Mouse (Mus musculus): ENCODE data around the gene Ogfod3.

Gene Ogfod3

GRCm38 (mm10) chr11:121204161-121205006 lies at the start of gene Ogfod3, which contains the start of gene Hexdc:
TSS of gene Ogfod3 (minus strand) at chr11:121204711.
TSS of gene Hexdc (plus strand) at chr11:121204433.
- peak; percentile 93 for DNase-seq

GRCm38 (mm10) chr11:121250196-121250595 lies 45.7 kb upstream of the Ogfod3 start:
- DNase-seq = no peak

GRCm38 (mm10) chr11:121239669-121240068 lies 35.2 kb upstream of the Ogfod3 start:
- no peak for DNase-seq

GRCm38 (mm10) chr11:121237345-121238128 lies 33.0 kb upstream of the Ogfod3 start:
- no peak for DNase-seq

- DNase-seq = peak; percentile 99
These were observed 32.2 kb upstream of the Ogfod3 start, which contains the start of gene Narf for GRCm38 (mm10) chr11:121236564-121237344. TSS of gene Narf (plus strand) at chr11:121237253.

GRCm38 (mm10) chr11:121235475-121236238 lies 31.1 kb upstream of the Ogfod3 start:
- DNase-seq = peak; percentile 32

- no peak for DNase-seq
These were observed 28.2 kb upstream of the Ogfod3 start for GRCm38 (mm10) chr11:121232706-121233105.

- DNase-seq = no peak
These were observed 27.2 kb upstream of the Ogfod3 start for GRCm38 (mm10) chr11:121231628-121232291.

- DNase-seq = no peak
These were observed 26.7 kb upstream of the Ogfod3 start for GRCm38 (mm10) chr11:121231191-121231590.

- peak; percentile 62 for DNase-seq
These were observed 24.5 kb upstream of the Ogfod3 start, which contains the start of gene Cybc1 for GRCm38 (mm10) chr11:121229018-121229439. TSS of gene Cybc1 (minus strand) at chr11:121229322.

- no peak for DNase-seq
These were observed 23.9 kb upstream of the Ogfod3 start for GRCm38 (mm10) chr11:121228129-121229017.

- DNase-seq = peak; percentile 61
These were observed 17.0 kb upstream of the Ogfod3 start for GRCm38 (mm10) chr11:121221321-121222010.

- no peak for DNase-seq
These were observed 16.3 kb upstream of the Ogfod3 start for GRCm38 (mm10) chr11:121220771-121221170.

GRCm38 (mm10) chr11:121219776-121220175 lies 15.3 kb upstream of the Ogfod3 start:
- no peak for DNase-seq

- DNase-seq = no peak
These were observed 12.3 kb upstream of the Ogfod3 start for GRCm38 (mm10) chr11:121216831-121217230.

GRCm38 (mm10) chr11:121203859-121204160 lies 701 bp downstream of the Ogfod3 start:
- DNase-seq = no peak

GRCm38 (mm10) chr11:121201436-121202198 lies 2.9 kb downstream of the Ogfod3 start:
- DNase-seq = no peak

- DNase-seq = no peak
These were observed 3.7 kb downstream of the Ogfod3 start for GRCm38 (mm10) chr11:121200781-121201180.

GRCm38 (mm10) chr11:121199851-121200250 lies 4.7 kb downstream of the Ogfod3 start:
- no peak for DNase-seq

All from cerebellum, adult 11 months (tissue).